ENCODE assay signal across 47 mouse cellular contexts in the genomic region with DNA sequence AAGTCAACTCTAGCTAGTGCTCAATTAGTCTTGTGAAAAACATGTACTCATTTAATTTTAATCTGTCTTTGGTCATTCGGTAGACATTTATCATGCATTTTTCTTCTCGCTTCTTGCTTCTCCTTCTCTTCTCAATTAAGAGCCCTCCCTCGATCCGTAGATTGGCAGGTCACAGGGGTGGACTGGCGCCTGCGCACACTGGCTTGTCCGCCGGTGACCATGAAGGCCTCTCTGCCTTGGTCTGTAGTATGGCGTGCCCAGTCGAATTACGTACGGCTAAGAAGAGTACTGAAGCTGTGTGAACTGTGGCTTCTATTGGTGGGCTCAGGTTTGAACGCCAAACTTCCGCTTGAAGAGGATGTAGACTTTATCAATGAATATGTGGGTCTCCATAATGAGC. TPM values are rescaled to one million over a fixed set of nuclear protein-coding genes. Genes with fewer than 3 reads are reported as not detected.
"Had no signal": no experiment of that assay in that cellular context is flagged by ENCODE, and none has a peak within 500 bp of the region (broad histone marks: within the 10 kb centered on the region; RNA-seq: fewer than 3 reads in every experiment).

A gene (plus strand): TSS at position 198 of the 400 bp plus-strand sequence.

- H3K4me2 ChIP-seq: limb, embryonic 12.5 days; limb, embryonic 13.5 days; limb, embryonic 15.5 days; liver, embryonic 11.5 days; liver, embryonic 12.5 days; liver, embryonic 13.5 days; liver, embryonic 15.5 days; lung, embryonic 14.5 days; lung, embryonic 15.5 days; midbrain, embryonic 11.5 days; midbrain, embryonic 12.5 days; midbrain, embryonic 13.5 days; midbrain, embryonic 15.5 days had no signal

- H3K4me1 ChIP-seq: limb, embryonic 10.5 days; limb, embryonic 12.5 days; limb, embryonic 13.5 days; limb, embryonic 15.5 days; liver, embryonic 12.5 days; liver, embryonic 13.5 days; liver, embryonic 15.5 days; lung, embryonic 15.5 days; megakaryocyte, embryonic 14.5 days; midbrain, embryonic 10.5 days; midbrain, embryonic 12.5 days; midbrain, embryonic 13.5 days; midbrain, embryonic 15.5 days had no signal

- H3K4me3 ChIP-seq: left cerebral cortex, adult 2 months; limb, embryonic 10.5 days; limb, embryonic 12.5 days; limb, embryonic 13.5 days; limb, embryonic 15.5 days; liver, embryonic 12.5 days; liver, embryonic 13.5 days; liver, embryonic 15.5 days; lung, embryonic 15.5 days; megakaryocyte, embryonic 14.5 days; midbrain, embryonic 10.5 days; midbrain, embryonic 12.5 days; midbrain, embryonic 13.5 days; midbrain, embryonic 15.5 days; myocyte had no signal

- H3K9me3 ChIP-seq: limb, embryonic 10.5 days; limb, embryonic 12.5 days; limb, embryonic 13.5 days; limb, embryonic 15.5 days; liver, embryonic 12.5 days; liver, embryonic 13.5 days; liver, embryonic 15.5 days; lung, embryonic 15.5 days; megakaryocyte, embryonic 14.5 days; midbrain, embryonic 10.5 days; midbrain, embryonic 12.5 days; midbrain, embryonic 13.5 days; midbrain, embryonic 15.5 days had no signal

- H3K9ac ChIP-seq: limb, embryonic 12.5 days; limb, embryonic 13.5 days; limb, embryonic 15.5 days; liver, embryonic 12.5 days; liver, embryonic 13.5 days; liver, embryonic 14.5 days; liver, embryonic 15.5 days; liver, postnatal 0 days; lung, embryonic 14.5 days; lung, embryonic 15.5 days; midbrain, embryonic 12.5 days; midbrain, embryonic 13.5 days; midbrain, embryonic 15.5 days had no signal

- H3K27me3 ChIP-seq: limb, embryonic 12.5 days; limb, embryonic 13.5 days; limb, embryonic 15.5 days; liver, embryonic 12.5 days; liver, embryonic 13.5 days; liver, embryonic 15.5 days; lung, embryonic 15.5 days; megakaryocyte, embryonic 14.5 days; midbrain, embryonic 12.5 days; midbrain, embryonic 13.5 days; midbrain, embryonic 15.5 days had no signal

- H3K36me3 ChIP-seq: limb, embryonic 10.5 days; limb, embryonic 12.5 days; limb, embryonic 13.5 days; limb, embryonic 15.5 days; liver, embryonic 12.5 days; liver, embryonic 13.5 days; liver, embryonic 15.5 days; lung, embryonic 15.5 days; midbrain, embryonic 10.5 days; midbrain, embryonic 12.5 days; midbrain, embryonic 13.5 days; midbrain, embryonic 15.5 days had no signal

- DNase-seq: left cerebral cortex, postnatal 4 days; liver; liver, embryonic 13.5 days; liver, postnatal 0 days; lung, adult 18-20 months; lung, adult 2 months; lung, embryonic 14.5 days; lung, postnatal 10 days; lung, postnatal 14 days; lung, postnatal 36 days; lung, postnatal 4 days; midbrain, embryonic 14.5 days had no signal

- H3K27ac ChIP-seq: left cerebral cortex, adult 2 months; limb, embryonic 10.5 days; limb, embryonic 12.5 days; limb, embryonic 13.5 days; limb, embryonic 15.5 days; liver, embryonic 12.5 days; liver, embryonic 13.5 days; liver, embryonic 14.5 days; liver, embryonic 15.5 days; lung, embryonic 15.5 days; macrophage; midbrain, embryonic 10.5 days; midbrain, embryonic 12.5 days; midbrain, embryonic 13.5 days; midbrain, embryonic 15.5 days had no signal

- ATAC-seq: liver, embryonic 12.5 days; liver, postnatal 0 days; lung, postnatal 0 days; midbrain, embryonic 13.5 days; midbrain, embryonic 15.5 days; midbrain, embryonic 16.5 days had no signal

RNA-seq across cellular contexts. Expression of the gene that starts here (rescaled TPM):
- total RNA-seq: left cerebral cortex, adult 2 months; left cerebral cortex, adult 8-10 months; left cerebral cortex, postnatal 10 days; left cerebral cortex, postnatal 14 days; left cerebral cortex, postnatal 25 days; left cerebral cortex, postnatal 36 days; left cerebral cortex, postnatal 4 days; liver, adult 2 months; megakaryocyte progenitor cell, adult 5-6 weeks; megakaryocyte, adult 5-6 weeks; megakaryocyte-erythroid progenitor cell, adult 5-6 weeks; midbrain, postnatal 0 days; monocyte, adult 5-6 weeks had no signal
- polyA plus RNA-seq: limb, embryonic 10.5 days; limb, embryonic 11.5 days; limb, embryonic 12.5 days; limb, embryonic 13.5 days; limb, embryonic 14.5 days; limb, embryonic 15.5 days; liver, adult 2 months; liver, embryonic 11.5 days; liver, embryonic 12.5 days; liver, embryonic 13.5 days; liver, embryonic 14.5 days; liver, embryonic 15.5 days; liver, embryonic 16.5 days; liver, postnatal 0 days; lung, adult 2 months; lung, embryonic 14.5 days; lung, embryonic 15.5 days; lung, embryonic 16.5 days; lung, postnatal 0 days; macrophage; midbrain, embryonic 10.5 days; midbrain, embryonic 11.5 days; midbrain, embryonic 12.5 days; midbrain, embryonic 13.5 days; midbrain, embryonic 14.5 days; midbrain, embryonic 15.5 days; midbrain, embryonic 16.5 days; midbrain, postnatal 0 days; myocyte had no signal
